In genomic region chr3:121766818-121767217, GRCm38 (mm10) we compare ENCODE assay signal across 16 mouse cellular contexts. TPM values are rescaled to one million over a fixed set of nuclear protein-coding genes. Genes with fewer than 3 reads are reported as not detected.
"Had no signal": no experiment of that assay in that cellular context is flagged by ENCODE, and none has a peak within 500 bp of the region (broad histone marks: within the 10 kb centered on the region; RNA-seq: fewer than 3 reads in every experiment).

No protein-coding gene starts in this region.

- H3K4me2 ChIP-seq: lung, embryonic 14.5 days; midbrain, embryonic 11.5 days; midbrain, embryonic 13.5 days; midbrain, embryonic 15.5 days; neural tube, embryonic 12.5 days; stomach, embryonic 15.5 days had no signal

- H3K9me3 ChIP-seq: megakaryocyte, embryonic 14.5 days; midbrain, embryonic 13.5 days; midbrain, embryonic 15.5 days; neural tube, embryonic 12.5 days; stomach, embryonic 15.5 days had no signal

- H3K4me1 ChIP-seq: midbrain, embryonic 13.5 days; midbrain, embryonic 15.5 days; neural tube, embryonic 12.5 days; stomach, embryonic 15.5 days had no signal

- ATAC-seq: midbrain, embryonic 13.5 days; midbrain, embryonic 15.5 days had no signal

- DNase-seq: lung, adult 18-20 months; lung, embryonic 14.5 days; lung, postnatal 10 days; lung, postnatal 4 days; right cerebral cortex, postnatal 14 days; thymus, adult 18-20 months; thymus, postnatal 14 days; thymus, postnatal 36 days had no signal

- H3K9ac ChIP-seq: lung, embryonic 14.5 days; midbrain, embryonic 13.5 days; midbrain, embryonic 15.5 days; neural tube, embryonic 12.5 days; stomach, embryonic 15.5 days had no signal

- H3K4me3 ChIP-seq: megakaryocyte, embryonic 14.5 days; midbrain, embryonic 13.5 days; midbrain, embryonic 15.5 days; neural tube, embryonic 12.5 days; stomach, embryonic 15.5 days had no signal

- H3K27ac ChIP-seq: midbrain, embryonic 13.5 days; midbrain, embryonic 15.5 days; neural tube, embryonic 12.5 days; stomach, embryonic 15.5 days; stomach, postnatal 0 days had no signal

- H3K27me3 ChIP-seq: megakaryocyte, embryonic 14.5 days; midbrain, embryonic 13.5 days; midbrain, embryonic 15.5 days; neural tube, embryonic 12.5 days; stomach, embryonic 15.5 days had no signal

RNA-seq across cellular contexts. Expression of gene F3, which starts 43.5 kb away (rescaled TPM):
- total RNA-seq: monocyte, adult 5-6 weeks had no signal
